Mouse (Mus musculus): ENCODE results near the gene Pcmt1. TPM values are rescaled to one million over a fixed set of nuclear protein-coding genes. Genes with fewer than 3 reads are reported as not detected.

Gene Pcmt1
- polyA plus RNA-seq, 1 experiment from 2014 or later = 209 TPM

DNA sequence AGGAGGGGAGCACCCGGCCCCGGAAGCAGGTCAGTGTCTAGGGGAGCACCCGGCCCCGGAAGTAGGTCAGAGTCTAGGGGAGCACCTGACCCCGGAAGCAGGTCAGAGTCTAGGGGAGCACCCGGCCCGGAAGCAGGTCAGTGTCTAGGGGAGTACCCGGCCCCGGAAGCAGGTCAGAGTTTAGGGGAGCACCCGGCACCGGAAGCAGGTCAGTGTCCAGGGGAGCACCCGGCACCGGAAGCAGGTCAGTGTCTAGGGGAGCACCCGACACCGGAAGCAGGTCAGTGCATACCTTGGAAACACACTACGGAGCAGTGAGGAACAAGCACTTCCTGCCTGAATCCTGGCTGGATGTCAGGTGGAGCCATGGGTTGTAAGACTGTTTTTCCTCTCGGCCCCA is 72.3 kb downstream of the Pcmt1 start:
- Histone ChIP-seq H3K9ac (ENCODE audit: low read depth, low read length) (no peak overlapping the region), H3K4me3 (ENCODE audit: low read length) (no peak overlapping the region), H3K4me1 (ENCODE audit: control insufficient read depth, insufficient read depth, low read depth, low read length) (no peaks in the 10 kb centered on the region), H3K27me3 (replicated peaks; ENCODE audit: control insufficient read depth, insufficient read depth, low read length) (no peaks in the 10 kb centered on the region), H3K4me2 (ENCODE audit: low read length) (no peak overlapping the region), H3K9me3 (ENCODE audit: control insufficient read depth, low read length) (no peaks in the 10 kb centered on the region), H3K27ac (ENCODE audit: low read depth, low read length) (no peak overlapping the region), H3K36me3 (ENCODE audit: control insufficient read depth, insufficient read depth, low read length) (peaks cover 10% of the 10 kb centered on the region; the same call in 1 of the 2 replicates)
- WGBS = 95% methylated on average over 17 of the region's 17 CpGs
- ATAC-seq = no peak

DNA sequence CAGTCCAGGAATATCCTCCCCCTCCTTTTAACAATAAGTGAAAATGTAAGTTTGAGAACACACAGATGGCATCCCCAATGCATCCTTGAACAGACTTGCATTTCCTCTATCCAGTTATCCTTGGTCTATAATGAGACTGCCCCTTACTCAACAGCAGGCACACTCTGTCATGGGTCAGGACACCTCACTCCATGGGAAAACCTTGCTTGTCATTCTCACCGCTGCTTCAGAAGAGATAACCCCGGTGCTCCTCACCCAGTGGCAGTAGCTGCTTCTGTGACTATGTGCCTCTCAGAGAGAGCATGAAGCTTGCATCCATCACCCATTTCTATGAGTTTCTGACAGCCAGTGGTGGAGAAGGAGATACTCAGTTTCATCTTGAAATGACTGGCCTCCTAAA is 74.5 kb downstream of the Pcmt1 start:
- H3K9ac ChIP-seq (ENCODE audit: low read depth, low read length) = no peak overlapping the region
- 88% methylated on average over 2 of the region's 2 CpGs for WGBS
- H3K4me1 ChIP-seq (ENCODE audit: control insufficient read depth, insufficient read depth, low read depth, low read length) = no peaks in the 10 kb centered on the region
- no peak overlapping the region for H3K27ac ChIP-seq (ENCODE audit: low read depth, low read length)
- no peak overlapping the region for H3K4me2 ChIP-seq (ENCODE audit: low read length)
- no peak for ATAC-seq
- H3K4me3 ChIP-seq (ENCODE audit: low read length) = no peak overlapping the region
- H3K27me3 ChIP-seq (replicated peaks; ENCODE audit: control insufficient read depth, insufficient read depth, low read length) = no peaks in the 10 kb centered on the region
- no peaks in the 10 kb centered on the region for H3K9me3 ChIP-seq (ENCODE audit: control insufficient read depth, low read length)
- peaks cover 10% of the 10 kb centered on the region; the same call in 1 of the 2 replicates for H3K36me3 ChIP-seq (ENCODE audit: control insufficient read depth, insufficient read depth, low read length)

DNA sequence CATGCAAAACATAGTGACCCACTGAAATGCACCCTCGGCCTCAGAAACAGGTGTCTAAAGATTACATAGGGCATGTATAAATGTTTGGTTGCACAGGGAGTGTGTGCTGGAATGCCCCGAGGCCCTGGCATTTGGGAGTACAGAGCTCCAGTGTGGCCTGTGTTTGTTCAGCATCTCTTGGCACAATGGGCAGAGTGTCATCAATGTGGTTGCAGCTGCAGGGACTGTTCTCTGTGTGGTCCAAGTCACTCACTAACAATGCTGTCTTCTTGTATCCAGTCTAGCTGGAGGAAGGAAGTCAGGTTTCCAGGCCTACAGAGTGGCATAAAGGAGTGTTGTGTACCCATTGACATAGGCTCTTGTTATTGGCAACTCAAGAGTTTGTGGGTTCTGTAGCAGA is 75.8 kb downstream of the Pcmt1 start:
- H3K27ac ChIP-seq (ENCODE audit: low read depth, low read length) = no peak overlapping the region
- H3K4me1 ChIP-seq (ENCODE audit: control insufficient read depth, insufficient read depth, low read depth, low read length) = no peaks in the 10 kb centered on the region
- H3K36me3 ChIP-seq (ENCODE audit: control insufficient read depth, insufficient read depth, low read length) = peaks cover 5% of the 10 kb centered on the region; the same call in 1 of the 2 replicates
- H3K4me2 ChIP-seq (ENCODE audit: low read length) = no peak overlapping the region
- no peak overlapping the region for H3K4me3 ChIP-seq (ENCODE audit: low read length)
- ATAC-seq = peak; percentile 71
- 80% methylated on average over 2 of the region's 2 CpGs for WGBS
- no peaks in the 10 kb centered on the region for H3K9me3 ChIP-seq (ENCODE audit: control insufficient read depth, low read length)
- no peak overlapping the region for H3K9ac ChIP-seq (ENCODE audit: low read depth, low read length)
- no peaks in the 10 kb centered on the region for H3K27me3 ChIP-seq (replicated peaks; ENCODE audit: control insufficient read depth, insufficient read depth, low read length)

DNA sequence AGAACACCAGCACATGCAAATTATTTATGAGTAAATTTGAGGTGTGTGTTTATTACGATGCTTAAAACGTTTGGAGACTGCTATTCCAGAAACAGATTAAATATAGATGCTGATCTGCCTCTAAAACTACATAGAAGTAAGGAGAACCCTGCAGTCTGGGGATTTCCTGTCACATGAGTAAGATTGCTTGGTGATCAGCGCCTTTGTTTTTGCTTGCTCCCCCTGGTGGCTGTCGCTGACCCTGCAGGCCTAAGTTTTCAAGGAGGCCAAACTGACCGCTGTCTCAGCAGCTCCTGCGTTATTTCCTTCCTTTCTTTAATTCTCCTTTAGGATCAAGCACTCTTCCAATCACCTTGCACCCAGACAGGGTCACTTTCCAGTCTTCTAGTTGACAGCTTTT is 80.3 kb downstream of the Pcmt1 start:
- Histone ChIP-seq H3K4me1 (ENCODE audit: control insufficient read depth, insufficient read depth, low read depth, low read length) (no peaks in the 10 kb centered on the region), H3K27ac (ENCODE audit: low read depth, low read length) (no peak overlapping the region), H3K4me3 (ENCODE audit: low read length) (no peak overlapping the region), H3K4me2 (ENCODE audit: low read length) (no peak overlapping the region), H3K36me3 (ENCODE audit: control insufficient read depth, insufficient read depth, low read length) (peaks cover 2% of the 10 kb centered on the region; the same call in 1 of the 2 replicates), H3K9me3 (ENCODE audit: control insufficient read depth, low read length) (no peaks in the 10 kb centered on the region), H3K9ac (ENCODE audit: low read depth, low read length) (no peak overlapping the region), H3K27me3 (replicated peaks; ENCODE audit: control insufficient read depth, insufficient read depth, low read length) (no peaks in the 10 kb centered on the region)
- peak; percentile 38; the same call in 1 of the 2 replicates for ATAC-seq
- 16% methylated on average over 6 of the region's 6 CpGs for WGBS

DNA sequence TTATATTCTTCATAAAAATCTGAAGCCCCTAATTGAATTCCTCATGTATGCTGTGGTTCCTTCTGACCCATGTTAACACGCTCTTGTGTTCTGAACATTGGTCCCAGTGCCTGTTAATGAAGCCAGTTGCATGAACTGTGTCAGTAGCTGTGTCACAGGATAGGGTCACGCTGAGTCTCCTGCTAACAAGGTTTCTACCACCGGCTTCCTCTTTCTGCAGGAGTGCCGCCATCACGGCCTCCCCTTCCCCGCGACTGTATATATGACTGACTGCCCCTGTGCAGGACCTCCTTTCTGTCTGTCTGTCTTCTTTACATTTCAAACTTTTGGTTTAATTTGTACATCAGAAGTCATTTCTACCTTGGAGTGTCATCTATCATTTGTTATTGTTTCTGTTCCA is 82.8 kb downstream of the Pcmt1 start:
- no peaks in the 10 kb centered on the region for H3K9me3 ChIP-seq (ENCODE audit: control insufficient read depth, low read length)
- no peaks in the 10 kb centered on the region for H3K4me1 ChIP-seq (ENCODE audit: control insufficient read depth, insufficient read depth, low read depth, low read length)
- no peak overlapping the region for H3K4me3 ChIP-seq (ENCODE audit: low read length)
- 92% methylated on average over 7 of the region's 7 CpGs for WGBS
- no peak overlapping the region for H3K9ac ChIP-seq (ENCODE audit: low read depth, low read length)
- H3K27me3 ChIP-seq (replicated peaks; ENCODE audit: control insufficient read depth, insufficient read depth, low read length) = no peaks in the 10 kb centered on the region
- ATAC-seq = no peak
- no peak overlapping the region for H3K27ac ChIP-seq (ENCODE audit: low read depth, low read length)
- no peaks in the 10 kb centered on the region for H3K36me3 ChIP-seq (ENCODE audit: control insufficient read depth, insufficient read depth, low read length)
- no peak overlapping the region for H3K4me2 ChIP-seq (ENCODE audit: low read length)

DNA sequence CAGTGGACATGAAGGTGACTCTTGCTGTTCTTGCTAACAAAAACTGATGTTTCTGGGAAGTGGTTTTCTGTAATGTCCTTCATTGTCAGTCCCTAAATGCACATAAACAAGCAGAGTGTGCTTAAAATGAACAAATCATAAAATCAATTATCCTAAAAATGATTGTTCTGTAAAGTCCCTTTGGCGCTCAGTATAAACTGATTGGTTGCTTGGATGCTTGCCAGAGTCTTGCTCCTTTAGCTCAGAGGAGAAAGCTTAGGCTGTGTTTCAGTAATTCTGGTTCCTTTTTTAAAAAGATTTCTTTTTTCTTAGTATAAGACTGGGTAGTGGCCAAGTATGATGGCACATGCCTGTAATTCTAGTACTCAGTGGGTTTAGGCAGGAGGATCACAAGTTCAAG is 84.7 kb downstream of the Pcmt1 start:
- WGBS = 65% methylated on average over 1 of the region's 1 CpGs
- no peak for ATAC-seq

DNA sequence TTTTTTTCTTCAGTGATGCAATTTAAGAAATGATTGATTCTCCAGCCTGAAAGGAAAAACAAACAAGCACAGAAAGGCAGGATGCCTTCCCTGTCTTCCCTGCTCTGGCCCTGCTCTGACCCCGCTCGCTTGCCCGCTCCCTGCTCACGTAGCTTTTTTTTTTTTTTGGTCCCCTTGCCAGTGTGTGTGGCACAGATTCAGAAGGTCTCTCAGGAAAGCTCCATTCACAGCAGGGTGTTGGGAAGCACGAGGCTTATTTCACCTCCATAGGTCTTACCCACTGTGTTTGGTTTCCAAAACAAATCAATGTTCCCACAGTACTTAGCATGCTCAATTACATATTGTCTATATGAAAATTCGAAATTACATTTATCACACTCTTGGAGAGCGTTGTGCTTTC is 86.1 kb downstream of the Pcmt1 start:
- H3K9me3 ChIP-seq (ENCODE audit: control insufficient read depth, low read length) = no peaks in the 10 kb centered on the region
- H3K4me1 ChIP-seq (ENCODE audit: control insufficient read depth, insufficient read depth, low read depth, low read length) = peaks cover 17% of the 10 kb centered on the region
- no peak overlapping the region for H3K4me2 ChIP-seq (ENCODE audit: low read length)
- H3K27me3 ChIP-seq (replicated peaks; ENCODE audit: control insufficient read depth, insufficient read depth, low read length) = no peaks in the 10 kb centered on the region
- no peak overlapping the region for H3K9ac ChIP-seq (ENCODE audit: low read depth, low read length)
- no peak overlapping the region for H3K27ac ChIP-seq (ENCODE audit: low read depth, low read length)
- no peaks in the 10 kb centered on the region for H3K36me3 ChIP-seq (ENCODE audit: control insufficient read depth, insufficient read depth, low read length)
- no peak for ATAC-seq
- 46% methylated on average over 7 of the region's 7 CpGs for WGBS
- H3K4me3 ChIP-seq (ENCODE audit: low read length) = no peak overlapping the region

More for the DNA sequence above, 84.7 kb downstream of the Pcmt1 start:
- H3K9ac ChIP-seq (ENCODE audit: low read depth, low read length) = no peak overlapping the region
- no peaks in the 10 kb centered on the region for H3K9me3 ChIP-seq (ENCODE audit: control insufficient read depth, low read length)
- no peak overlapping the region for H3K4me3 ChIP-seq (ENCODE audit: low read length)
- peaks cover 10% of the 10 kb centered on the region for H3K4me1 ChIP-seq (ENCODE audit: control insufficient read depth, insufficient read depth, low read depth, low read length)
- no peaks in the 10 kb centered on the region for H3K27me3 ChIP-seq (replicated peaks; ENCODE audit: control insufficient read depth, insufficient read depth, low read length)
- H3K27ac ChIP-seq (ENCODE audit: low read depth, low read length) = no peak overlapping the region
- no peaks in the 10 kb centered on the region for H3K36me3 ChIP-seq (ENCODE audit: control insufficient read depth, insufficient read depth, low read length)
- no peak overlapping the region for H3K4me2 ChIP-seq (ENCODE audit: low read length)

DNA sequence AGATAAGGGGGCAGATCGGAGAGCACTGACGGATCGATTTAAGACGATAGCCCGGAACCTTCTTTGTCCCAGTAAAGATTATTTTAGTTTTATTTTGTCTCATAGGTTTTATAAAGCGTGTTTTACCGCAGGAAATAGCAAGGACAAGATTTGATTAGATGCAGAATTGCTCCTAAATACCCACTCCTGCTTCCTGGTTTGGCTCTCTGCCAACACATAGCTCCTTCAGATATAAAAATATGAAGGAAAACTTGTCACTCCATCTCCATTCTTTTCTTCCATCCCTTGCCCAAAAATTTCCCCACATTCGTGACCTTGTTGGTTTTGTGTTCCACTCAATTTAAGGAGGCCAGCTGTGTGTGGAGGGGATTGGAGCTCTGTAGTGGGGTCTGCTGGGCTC is 90.1 kb downstream of the Pcmt1 start:
- Histone ChIP-seq H3K4me3 (ENCODE audit: low read length) (peak overlapping the region; percentile 96), H3K9me3 (ENCODE audit: control insufficient read depth, low read length) (no peaks in the 10 kb centered on the region), H3K27me3 (replicated peaks; ENCODE audit: control insufficient read depth, insufficient read depth, low read length) (no peaks in the 10 kb centered on the region), H3K27ac (ENCODE audit: low read depth, low read length) (no peak overlapping the region), H3K4me1 (ENCODE audit: control insufficient read depth, insufficient read depth, low read depth, low read length) (peaks cover 17% of the 10 kb centered on the region), H3K9ac (ENCODE audit: low read depth, low read length) (peak overlapping the region; percentile 92), H3K36me3 (ENCODE audit: control insufficient read depth, insufficient read depth, low read length) (no peaks in the 10 kb centered on the region), H3K4me2 (ENCODE audit: low read length) (peak overlapping the region; percentile 97)
- no peak for ATAC-seq
- 4% methylated on average over 8 of the region's 8 CpGs for WGBS

DNA sequence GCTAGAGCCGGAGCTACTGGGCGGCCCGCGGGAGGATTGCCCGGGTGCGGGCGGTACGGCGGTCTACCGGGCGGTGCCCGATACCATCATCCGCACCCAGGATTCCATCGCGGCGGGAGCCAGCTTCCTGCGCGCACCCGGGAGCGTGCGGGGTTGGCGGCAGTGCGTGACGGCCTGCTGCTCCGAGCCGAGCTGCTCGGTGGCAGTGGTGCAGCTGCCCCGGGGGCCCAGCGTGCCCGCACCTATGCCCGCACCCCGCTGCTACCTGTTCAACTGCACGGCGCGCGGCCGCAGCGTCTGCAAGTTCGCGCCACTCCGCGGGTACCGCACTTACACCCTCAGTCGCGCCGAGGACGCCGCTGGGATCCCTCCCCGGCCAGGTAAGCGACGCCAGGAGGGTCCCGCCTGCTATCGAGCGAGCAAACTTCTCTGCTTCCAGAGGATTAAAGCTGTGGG is 90.7 kb downstream of the Pcmt1 start:
- no peaks in the 10 kb centered on the region for H3K36me3 ChIP-seq (ENCODE audit: control insufficient read depth, insufficient read depth, low read length)
- peak overlapping the region; percentile 92 for H3K9ac ChIP-seq (ENCODE audit: low read depth, low read length)
- H3K4me2 ChIP-seq (ENCODE audit: low read length) = peak overlapping the region; percentile 97
- no peaks in the 10 kb centered on the region for H3K9me3 ChIP-seq (ENCODE audit: control insufficient read depth, low read length)
- no peaks in the 10 kb centered on the region for H3K27me3 ChIP-seq (replicated peaks; ENCODE audit: control insufficient read depth, insufficient read depth, low read length)
- under 1% methylated on average over 50 of the region's 54 CpGs for WGBS
- H3K27ac ChIP-seq (ENCODE audit: low read depth, low read length) = peak overlapping the region; percentile 87
- ATAC-seq = peak; percentile 71
- H3K4me3 ChIP-seq (ENCODE audit: low read length) = peak overlapping the region; percentile 96
- H3K4me1 ChIP-seq (ENCODE audit: control insufficient read depth, insufficient read depth, low read depth, low read length) = peaks cover 17% of the 10 kb centered on the region

Data from hindbrain, embryonic 16.5 days (tissue).